Mouse (Mus musculus) brain, embryonic 14.5 days (tissue): Measurements from ENCODE around the gene Hist1h3e.

Source experiments
- CTCF ChIP-seq: fragments of 200-500 bp; IDR thresholded peaks from 2 replicates; pipeline ENCODE4 v1.5.1; 2012; ENCODE audit warnings: inconsistent platforms, mild to moderate bottlenecking, moderate library complexity, borderline replicate concordance; ENCODE audit not compliant: insufficient read depth, insufficient read length; ENCODE audit errors: extremely low read depth
- POLR2A ChIP-seq: fragments of 200-500 bp; IDR thresholded peaks from 2 replicates; pipeline ENCODE4 v1.6.1; 2012; ENCODE audit warnings: mild to moderate bottlenecking, inconsistent platforms, borderline replicate concordance; ENCODE audit not compliant: poor library complexity, insufficient read depth, insufficient read length, severe bottlenecking; ENCODE audit errors: extremely low read depth

DNA sequence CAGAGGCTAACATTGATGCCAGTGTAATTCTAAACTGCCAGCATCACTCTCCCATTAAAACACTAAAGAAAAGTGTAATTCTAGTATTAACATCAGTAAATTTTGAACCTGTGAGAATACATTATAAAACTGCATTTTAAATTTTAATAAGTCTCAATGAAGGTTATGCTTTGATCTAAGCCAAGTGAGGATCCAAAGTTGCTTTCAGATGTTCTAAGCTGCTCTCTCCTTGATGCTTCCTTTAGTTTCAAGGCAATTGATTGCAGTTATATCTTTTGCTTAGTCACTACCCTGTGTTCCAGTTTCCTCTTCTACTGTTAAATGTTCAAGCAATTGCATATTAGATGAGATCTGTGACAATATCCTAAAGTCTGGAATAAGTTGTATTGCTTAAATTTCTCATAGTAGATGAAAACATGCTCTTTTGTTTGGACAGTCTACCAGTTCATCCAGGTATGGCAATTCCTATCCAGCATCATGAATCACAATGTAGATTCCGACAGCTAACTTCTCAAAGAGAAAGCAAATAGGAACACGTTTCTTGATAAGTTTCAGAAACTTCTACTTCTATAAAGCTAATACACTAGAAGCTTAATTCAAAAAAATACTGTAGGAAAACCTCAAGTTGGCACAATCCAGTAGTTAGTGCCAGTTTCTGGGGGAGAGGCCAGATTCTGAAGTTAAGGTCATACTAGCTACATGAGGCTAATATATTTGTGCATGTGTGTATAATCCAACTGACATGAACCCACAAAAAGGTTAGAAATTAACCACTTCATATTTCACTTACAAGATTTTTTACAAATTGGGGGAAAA is 10.3 kb upstream of the Hist1h3e start:
- no peak for TF ChIP-seq POLR2A
- TF ChIP-seq CTCF, result no peak
